Mouse (Mus musculus) frontal cortex, postnatal 36 days (tissue): ENCODE data around the gene Plekhh3.

ENCODE experiments used
- DNase-seq, 2 experiments: peaks; one replicate each; pipeline ENCODE4 v3.0.0; 2022; ENCODE audit warnings: low spot score in 2 of 2

Gene Plekhh3

GRCm38 (mm10) chr11:101120545-101121188, 50.5 kb downstream of the Plekhh3 start:
- DNase-seq, result no peak

GRCm38 (mm10) chr11:101119761-101120544, 51.2 kb downstream of the Plekhh3 start, which contains the start of the genes Retreg3 and Tubg1:
Retreg3 (minus strand) TSS chr11:101119893.
Tubg1 (plus strand) TSS chr11:101119938.
- DNase-seq, result peak; percentile 99

GRCm38 (mm10) chr11:101119131-101119760, 51.9 kb downstream of the Plekhh3 start:
- no peak for DNase-seq

DNA sequence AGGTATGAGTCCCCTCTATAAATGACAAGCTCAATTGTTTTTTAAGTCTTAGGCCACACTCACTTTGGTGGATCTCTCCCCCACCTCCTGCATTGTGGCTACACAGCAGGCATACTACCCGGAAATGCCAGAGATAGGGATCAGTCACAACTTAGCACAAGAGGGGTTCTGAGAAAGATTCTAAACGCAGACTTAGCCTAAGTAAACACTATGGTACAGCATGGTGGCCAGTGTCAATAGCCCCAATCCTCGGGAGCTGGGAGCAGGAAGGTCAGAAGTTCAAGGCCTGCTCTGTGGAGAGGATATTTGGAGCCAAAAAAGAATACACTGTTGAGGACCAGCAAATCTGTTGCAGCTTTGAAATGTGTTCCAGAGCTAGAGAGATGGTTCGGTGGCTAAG, 53.0 kb downstream of the Plekhh3 start:
- DNase-seq, result no peak

- no peak for DNase-seq
Measured at GRCm38 (mm10) chr11:101115564-101115963, 55.6 kb downstream of the Plekhh3 start.
